Mouse (Mus musculus) frontal cortex, postnatal 14 days (tissue): ENCODE results near the gene Tada2a.
A peak's percentile ranks its signal among the peaks of the same experiment; 100 is the strongest.

Experiments used
- DNase-seq, 2 experiments: peaks; one replicate each; pipeline ENCODE4 v3.0.0; 2022; ENCODE audit warnings: low spot score in 2 of 2

Tada2a gene

DNA sequence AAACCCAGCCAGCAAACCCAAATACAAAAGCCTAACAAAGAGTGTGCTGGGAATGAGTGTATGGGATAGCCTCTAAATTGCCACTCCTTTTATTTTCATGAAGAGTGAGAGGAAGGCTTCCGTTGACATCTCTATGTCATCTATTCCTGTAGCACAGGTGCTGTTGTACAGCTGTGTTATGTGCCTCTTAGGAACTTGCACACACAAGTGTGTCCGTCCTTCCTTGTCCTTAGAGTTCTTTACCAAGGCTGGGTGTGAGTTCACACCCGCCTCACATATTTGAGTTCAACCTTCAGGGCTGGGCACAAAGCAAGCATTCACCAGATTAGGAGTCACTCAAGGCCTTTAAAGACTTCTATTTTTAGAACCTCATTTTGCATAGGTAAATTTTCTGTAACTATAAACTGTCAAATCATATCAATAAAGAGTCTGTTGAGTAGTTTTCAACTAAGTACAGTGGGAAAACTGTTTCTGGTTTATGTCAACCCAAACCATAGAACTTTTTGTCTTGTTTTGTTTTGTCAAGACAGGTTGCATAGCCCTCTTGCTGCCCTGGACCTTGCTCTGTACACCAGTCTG, 65.7 kb downstream of the Tada2a start:
- no peak for DNase-seq

DNA sequence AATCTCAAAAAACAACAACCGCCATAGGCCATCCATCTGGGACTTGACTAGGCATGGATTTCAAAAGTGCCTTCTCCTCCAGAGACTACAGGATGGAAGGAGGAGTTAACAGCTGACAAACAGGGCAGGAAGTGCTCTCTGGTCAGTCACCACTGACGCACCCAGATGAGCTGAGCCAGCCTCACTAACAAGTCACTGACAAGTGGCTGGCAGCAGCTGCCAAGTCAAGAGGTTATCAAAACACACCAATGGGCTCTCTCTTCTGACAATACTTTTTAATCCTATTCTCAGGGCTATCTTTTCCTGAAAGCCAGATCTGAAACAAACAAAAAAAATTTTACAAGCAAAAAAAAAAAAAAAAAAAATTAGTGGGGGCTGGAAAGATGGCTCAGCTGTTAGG, 66.6 kb downstream of the Tada2a start:
- no peak for DNase-seq

DNA sequence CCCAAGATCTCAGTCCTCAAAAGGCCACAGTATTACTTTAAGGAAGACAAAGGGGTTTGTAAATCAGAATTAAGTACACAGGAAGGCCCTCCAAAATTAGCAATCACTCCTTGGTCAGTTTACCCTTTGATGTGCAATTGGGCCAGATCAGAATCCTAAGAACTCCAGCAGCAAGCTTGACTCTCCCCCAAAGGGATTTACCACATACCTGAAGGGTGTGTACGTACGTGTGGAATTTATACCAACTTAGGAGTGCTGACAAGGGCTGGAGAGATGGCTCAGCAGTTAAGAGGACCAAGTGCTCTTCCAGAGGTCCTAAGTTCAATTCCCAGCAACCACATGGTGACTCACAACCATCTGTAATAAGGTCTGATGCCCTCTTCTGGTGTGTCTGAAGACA, 67.5 kb downstream of the Tada2a start:
- DNase-seq: no peak

DNA sequence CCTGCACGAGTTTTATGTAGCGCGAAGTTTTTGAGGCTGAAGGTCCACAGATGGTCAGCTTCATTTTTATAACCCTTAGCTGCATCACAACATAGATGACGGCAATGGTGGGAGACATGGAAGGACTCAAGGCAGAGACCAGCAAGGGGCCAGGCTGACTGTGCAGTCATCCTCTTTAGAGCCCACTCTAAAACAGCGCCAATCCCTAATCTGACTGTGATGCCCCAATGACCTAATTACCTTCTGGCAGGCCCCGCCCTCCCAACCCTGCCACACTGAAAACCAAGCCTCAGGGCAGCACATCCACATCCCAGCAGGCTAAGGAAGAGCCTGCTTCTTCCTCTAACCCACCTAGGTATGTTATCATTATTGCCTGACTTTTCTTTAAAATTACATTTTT, 68.8 kb downstream of the Tada2a start:
- DNase-seq: no peak

DNA sequence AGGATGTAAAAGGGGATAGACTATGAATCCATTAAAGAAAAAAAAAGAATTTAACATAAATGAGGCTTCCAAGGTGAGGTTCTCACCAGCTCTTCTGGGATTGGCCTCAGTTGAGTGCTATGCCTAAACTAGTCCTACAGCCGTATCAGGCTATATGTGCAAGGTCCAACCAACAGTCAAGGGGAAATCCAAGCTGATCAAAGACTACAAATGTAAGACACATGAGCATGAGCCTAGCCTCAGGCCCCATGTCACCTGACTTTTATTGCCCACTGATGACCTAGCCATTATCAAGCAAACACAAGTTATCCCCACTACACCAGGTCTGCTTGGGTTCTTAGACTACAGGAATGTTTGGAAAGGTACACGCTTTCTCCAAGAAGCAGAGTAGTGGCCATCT, 69.6 kb downstream of the Tada2a start:
- no peak for DNase-seq

DNA sequence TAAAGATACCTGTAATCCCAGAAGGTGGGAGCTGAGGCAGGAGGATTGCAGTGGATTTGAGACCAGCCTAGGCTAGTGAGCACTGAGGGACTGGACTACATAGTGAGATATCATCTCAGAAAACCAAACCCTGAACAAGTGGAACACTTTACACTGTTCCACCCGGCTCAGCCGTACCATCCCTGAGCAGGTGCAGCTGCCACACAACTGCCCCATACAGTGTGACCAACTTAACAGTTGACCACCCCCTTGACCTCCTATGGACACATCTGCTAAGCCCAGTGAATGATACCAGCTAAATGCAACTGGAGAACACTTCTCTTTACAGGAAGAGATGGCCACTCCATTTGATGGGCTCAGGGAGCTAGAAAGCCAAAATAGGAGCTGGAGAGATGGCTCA, 72.0 kb downstream of the Tada2a start:
- DNase-seq: no peak

DNA sequence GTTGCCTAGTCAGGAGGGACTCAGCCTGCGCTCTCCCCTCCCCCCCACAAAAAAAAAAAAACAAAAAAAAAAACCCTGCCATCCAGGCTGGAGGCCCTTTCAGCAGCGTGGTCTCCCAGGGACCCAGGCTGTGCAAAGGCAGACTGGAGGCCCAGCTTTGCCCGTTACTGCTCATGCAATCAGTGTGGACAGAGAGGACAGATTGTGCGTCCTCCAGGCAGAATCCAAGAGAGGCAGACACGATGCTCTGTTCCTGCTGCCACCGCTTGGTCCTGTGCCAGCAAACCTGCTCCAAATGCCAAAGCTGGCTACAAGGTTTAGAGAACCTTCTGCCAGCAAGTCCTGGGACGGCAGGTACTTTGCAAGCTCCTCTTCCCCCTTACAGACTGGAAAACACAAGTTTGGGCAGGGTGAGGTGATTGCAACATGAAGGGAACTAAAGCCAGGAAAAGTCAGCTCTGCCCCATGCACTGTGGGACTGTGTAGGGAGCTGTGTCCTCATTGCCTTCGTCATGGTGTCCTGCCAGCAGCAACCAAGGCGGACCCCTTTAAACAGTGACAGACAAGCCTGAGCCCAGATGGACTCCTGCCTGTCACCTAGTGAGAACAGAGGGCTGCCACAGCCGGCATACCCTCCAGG, 75.8 kb downstream of the Tada2a start:
- DNase-seq: no peak

DNA sequence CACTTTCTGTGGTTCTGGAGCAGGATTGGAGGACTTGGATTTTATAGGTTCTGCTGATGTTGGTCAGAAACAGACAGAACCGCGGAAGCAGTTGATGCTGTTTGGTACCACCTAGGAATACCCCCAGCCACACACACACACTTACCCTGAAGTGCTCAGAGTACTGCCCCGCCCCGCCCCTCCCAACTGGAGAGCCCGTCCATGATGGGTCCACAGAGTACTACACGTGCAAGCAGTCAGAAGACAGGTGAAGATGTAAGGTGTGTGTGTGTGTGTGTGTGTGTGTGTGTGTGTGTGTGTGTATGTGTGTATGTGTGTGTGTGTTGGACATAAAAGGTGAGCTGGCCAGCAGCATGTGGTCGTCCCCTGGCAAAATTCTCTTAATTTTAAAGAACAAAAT, 76.3 kb downstream of the Tada2a start:
- DNase-seq: no peak

DNA sequence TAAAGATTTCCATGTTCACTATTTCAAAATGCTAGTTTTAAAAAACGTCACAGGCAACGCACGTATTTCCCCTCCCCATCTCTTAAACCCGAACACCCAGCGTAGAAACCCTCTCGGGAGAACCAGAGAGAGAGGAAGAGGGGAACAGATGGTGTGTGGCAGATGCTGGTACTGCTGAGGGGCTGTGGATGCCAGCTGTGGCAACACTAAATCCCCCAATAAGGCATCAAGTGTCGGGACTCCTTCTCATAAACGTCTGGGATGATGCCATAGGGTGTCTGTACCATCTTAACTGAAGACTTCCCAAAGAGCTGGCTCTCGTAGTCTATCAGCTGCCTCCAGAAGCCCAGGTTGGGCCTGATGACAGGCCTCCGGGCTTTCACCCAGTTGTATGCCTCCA, 81.0 kb downstream of the Tada2a start:
- no peak for DNase-seq

DNA sequence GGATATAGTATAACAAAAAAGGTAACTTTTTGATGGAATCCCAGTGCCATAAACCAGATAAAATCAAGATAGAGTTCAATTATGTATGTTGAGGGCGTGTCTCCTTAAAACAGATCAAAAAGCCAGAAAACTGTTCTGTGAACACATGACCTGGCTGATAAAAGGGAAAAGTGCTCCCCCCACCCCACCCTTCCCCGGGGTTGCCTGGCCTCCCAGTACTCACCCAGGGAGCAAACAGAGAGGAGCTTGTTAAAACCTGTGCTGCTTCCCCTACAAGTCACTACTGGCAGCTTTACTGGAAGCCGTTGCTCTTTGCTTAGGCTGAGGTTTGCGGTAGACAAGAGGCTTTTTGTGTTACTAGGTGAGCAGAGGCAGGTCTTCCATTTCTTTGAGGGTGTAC, 82.1 kb downstream of the Tada2a start:
- DNase-seq: no peak

DNA sequence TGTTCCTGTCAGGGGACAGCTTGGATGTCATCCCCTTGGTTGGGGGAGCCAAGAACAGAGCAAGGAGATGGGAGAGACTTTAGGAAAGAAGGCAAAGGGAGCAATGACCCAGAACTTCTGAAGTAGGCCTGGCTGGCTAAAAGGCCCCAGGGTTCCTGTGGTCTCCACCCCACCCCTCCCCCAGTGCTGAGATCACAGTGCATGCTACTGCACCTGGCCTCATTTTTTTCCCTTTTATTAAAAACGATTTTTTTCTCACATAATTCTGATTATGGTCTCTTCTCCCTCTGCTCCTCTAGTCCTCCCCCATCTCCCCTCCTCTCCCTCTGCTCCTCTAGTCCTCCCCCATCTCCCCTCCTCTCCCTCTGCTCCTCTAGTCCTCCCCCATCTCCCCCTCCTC, 84.4 kb downstream of the Tada2a start:
- no peak for DNase-seq

DNA sequence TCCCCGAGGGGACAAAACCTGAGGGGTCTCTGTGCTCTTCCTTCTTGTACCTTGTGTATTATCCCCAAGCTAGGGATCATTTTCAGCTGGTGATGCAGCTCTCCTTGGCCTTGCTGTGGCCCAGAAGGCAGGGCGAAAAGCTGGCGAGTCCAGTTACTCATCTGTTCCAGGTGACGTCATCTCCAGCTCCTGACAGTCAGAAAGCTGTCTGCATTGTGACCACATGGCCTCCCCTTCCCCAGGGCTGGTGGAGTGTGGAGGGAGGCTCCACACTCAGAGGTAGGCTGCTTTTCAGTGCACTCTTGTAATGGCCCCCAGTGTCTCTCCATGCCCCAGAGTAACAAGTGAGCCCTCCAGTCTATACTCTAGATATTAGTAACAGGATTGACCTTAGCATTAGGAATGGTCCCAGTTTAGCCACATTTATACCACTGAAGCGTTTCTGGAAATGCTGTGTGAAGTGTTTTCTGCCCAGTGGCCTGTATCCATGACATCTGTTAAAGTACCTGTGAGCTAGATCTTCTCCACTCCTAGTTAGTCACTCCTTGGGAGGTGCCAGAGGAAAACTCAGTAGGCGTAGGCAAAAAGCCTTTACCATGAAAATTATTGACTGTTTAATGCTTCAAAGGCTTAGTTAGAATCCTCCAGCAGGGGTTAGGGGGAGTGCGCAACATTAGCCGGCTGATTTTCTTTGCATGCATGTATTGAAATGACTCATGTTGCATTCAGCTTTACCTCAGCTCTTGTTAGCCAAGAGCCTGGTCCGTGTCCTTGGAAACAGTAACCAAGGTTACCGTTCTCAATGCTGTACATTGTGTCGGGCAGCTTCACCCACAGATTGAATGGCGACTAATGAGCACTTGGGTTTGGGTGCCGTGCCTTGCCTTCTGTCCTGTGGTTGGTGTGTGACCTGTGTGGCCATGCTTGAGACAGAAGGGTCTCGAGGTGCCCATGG, 86.3 kb downstream of the Tada2a start:
- peak; percentile 55 to 62 for DNase-seq

DNA sequence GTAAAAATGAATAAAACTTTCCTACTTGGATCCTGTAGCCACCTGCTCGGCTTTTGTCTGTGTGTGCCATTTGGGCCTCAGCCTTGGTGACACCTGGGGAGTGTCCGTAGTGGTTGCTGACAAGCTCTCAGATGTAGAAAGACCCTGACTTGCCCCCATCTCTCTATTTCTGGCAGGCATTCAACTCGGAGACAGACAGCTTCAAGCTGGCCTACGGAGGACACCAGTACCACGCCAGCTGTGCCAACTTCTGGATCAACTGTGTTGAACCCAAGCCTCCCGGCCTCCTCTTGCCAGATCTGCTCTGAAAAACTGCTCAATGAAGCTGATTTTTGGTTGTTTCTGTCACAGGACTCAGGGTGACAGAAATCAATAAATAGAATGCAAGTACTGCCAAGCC, 88.8 kb downstream of the Tada2a start:
- no peak for DNase-seq

DNA sequence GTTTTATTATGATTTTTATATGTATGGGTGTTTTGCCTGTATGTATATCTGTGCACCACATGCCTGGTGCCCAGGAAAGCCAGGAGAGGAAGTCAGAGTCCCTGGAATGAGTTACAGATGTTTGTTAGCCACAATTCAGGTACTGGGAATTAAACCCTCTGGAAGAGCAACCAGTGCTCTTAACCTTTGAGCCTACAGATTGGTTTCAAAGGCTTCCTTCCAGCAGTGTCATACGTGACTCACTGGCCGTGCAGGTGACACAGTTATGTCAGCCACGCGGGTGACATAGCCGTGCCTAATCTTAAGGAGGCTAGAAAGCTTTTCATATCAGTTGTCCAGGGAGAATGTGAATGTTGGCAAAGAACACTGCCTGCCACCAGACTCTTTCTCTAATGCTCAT, 95.7 kb downstream of the Tada2a start:
- DNase-seq: no peak

DNA sequence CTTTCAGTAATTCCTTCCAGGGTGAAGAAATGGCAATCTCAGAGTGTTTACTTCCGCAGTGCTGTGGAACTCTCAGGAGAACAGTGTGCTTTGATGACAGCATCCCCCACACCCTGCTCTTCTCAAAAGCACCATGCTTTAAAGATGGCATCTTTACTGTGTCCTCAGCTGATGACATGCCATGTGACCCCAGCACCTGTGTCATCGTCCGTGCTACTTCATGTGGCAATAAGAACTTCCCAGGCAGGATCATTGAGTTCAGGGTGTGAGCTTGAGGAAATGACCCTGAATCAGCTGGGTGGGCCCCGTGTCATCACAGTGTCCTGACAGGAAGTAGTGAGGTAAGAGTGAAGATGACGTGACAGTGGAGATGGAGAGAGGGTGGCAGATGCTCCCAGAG, 96.8 kb downstream of the Tada2a start:
- DNase-seq: no peak

DNA sequence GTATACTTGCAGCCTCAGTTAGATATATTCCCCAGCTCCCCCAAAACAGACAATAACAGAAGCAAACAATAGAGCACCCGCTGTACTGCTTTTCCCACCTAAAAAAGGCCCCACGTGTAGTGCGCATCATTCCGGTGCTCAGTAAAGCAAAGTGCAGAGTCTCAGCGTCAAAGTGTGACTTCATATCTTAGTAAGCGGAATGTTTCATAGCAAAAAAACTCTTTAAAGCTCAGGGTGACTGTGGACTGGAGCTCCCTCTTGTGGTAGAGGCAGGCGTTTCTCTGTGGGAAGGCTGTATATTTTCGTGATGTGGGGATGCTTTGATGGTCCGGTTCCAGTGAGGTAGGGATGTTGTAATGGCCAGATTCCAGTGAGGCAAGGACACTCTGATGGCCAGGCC, 97.4 kb downstream of the Tada2a start:
- DNase-seq: peak in 1 of 2 experiments; percentile 45
